Mouse (Mus musculus) lung, postnatal 0 days (tissue): ENCODE measurements at regions not wholly inside any gene's neighbourhood (a gene's known extent, or its start where the extent isn't known, plus 50 kb on each side); places are given as distances from the start of the nearest gene placed in this dataset.
A peak's percentile ranks its signal among the peaks of the same experiment; 100 is the strongest.

ENCODE experiments used
- ATAC-seq: fragments of 200-750 bp; cut with Nextera tagmentation; 2 replicates; pipeline ENCODE4 v1.8.0; 2017; ENCODE audit warnings: moderate library complexity
- DNase-seq: peaks from one replicate; pipeline ENCODE4 v3.0.0-alpha.2; 2016; ENCODE audit warnings: low spot score
- H3K27ac ChIP-seq: fragments of 300-500 bp; sonication (generic); 2 replicates; pipeline ENCODE4 v1.5.1; 2014; ENCODE audit warnings: antibody characterized with exemption, mild to moderate bottlenecking, low read length, mixed read lengths
- H3K27me3 ChIP-seq: fragments of 300-500 bp; sonication (generic); replicated peaks from 2 replicates; pipeline ENCODE4 v1.6.1; 2014; ENCODE audit warnings: low read length, mixed read lengths; ENCODE audit not compliant: insufficient read depth
- H3K36me3 ChIP-seq: fragments of 300-500 bp; sonication (generic); 2 replicates; pipeline ENCODE4 v1.6.1; 2014; ENCODE audit warnings: low read length, mixed read lengths; ENCODE audit not compliant: insufficient read depth
- H3K4me1 ChIP-seq: fragments of 300-500 bp; sonication (generic); 2 replicates; pipeline ENCODE4 v1.6.1; 2014; ENCODE audit warnings: antibody characterized with exemption, low read depth, low read length, mixed read lengths; ENCODE audit not compliant: insufficient read depth
- H3K4me2 ChIP-seq: fragments of 300-500 bp; sonication (generic); replicated peaks from 2 replicates; pipeline ENCODE4 v1.6.1; 2014; ENCODE audit warnings: low read depth, mild to moderate bottlenecking, low read length, moderate library complexity, mixed read lengths
- H3K4me3 ChIP-seq: fragments of 300-500 bp; sonication (generic); 2 replicates; pipeline ENCODE4 v1.5.1; 2014; ENCODE audit warnings: low read depth, low read length
- H3K9ac ChIP-seq: fragments of 300-500 bp; sonication (generic); replicated peaks from 2 replicates; pipeline ENCODE4 v1.6.1; 2014; ENCODE audit warnings: low read depth, mild to moderate bottlenecking
- H3K9me3 ChIP-seq: fragments of 300-500 bp; sonication (generic); 2 replicates; pipeline ENCODE4 v1.6.1; 2016; ENCODE audit warnings: low read length, mixed read lengths
- CTCF ChIP-seq: IDR thresholded peaks from 2 replicates; pipeline ENCODE4 v1.5.1; 2016; ENCODE audit warnings: antibody characterized with exemption, mild to moderate bottlenecking
- EP300 ChIP-seq: IDR thresholded peaks from 2 replicates; pipeline ENCODE4 v1.6.1; 2016; ENCODE audit warnings: antibody characterized with exemption, mild to moderate bottlenecking, control low read depth
- WGBS: fragments of 180-500 bp; shearing (Covaris S2); extraction: QIAGEN DNeasy Blood & Tissue Kit; methylation state at CpG from one replicate; pipeline ENCODE4 v1.1.7; 2014; 5-methylcytosine and 5-hydroxymethylcytosine counted together

GRCm38 (mm10) chr3:66479266-66479665 is 182.6 kb upstream of the Veph1 start:
- H3K9me3 ChIP-seq: no peaks in the 10 kb centered on the region
- H3K4me1 ChIP-seq: peaks cover 6% of the 10 kb centered on the region; the same call in 1 of the 2 replicates
- no peak overlapping the region for H3K27ac ChIP-seq
- DNase-seq (no peak), ATAC-seq (no peak)
- no peak overlapping the region for H3K4me3 ChIP-seq
- no peak overlapping the region for H3K9ac ChIP-seq
- no peaks in the 10 kb centered on the region for H3K36me3 ChIP-seq
- no peak for TF ChIP-seq EP300
- no peak for TF ChIP-seq CTCF
- H3K27me3 ChIP-seq: no peaks in the 10 kb centered on the region
- H3K4me2 ChIP-seq: no peak overlapping the region
- WGBS: 48% methylated on average over 4 of the region's 4 CpGs

- DNase-seq: no peak
- WGBS: 79% methylated on average over 5 of the region's 5 CpGs
- Histone ChIP-seq H3K27me3 (no peaks in the 10 kb centered on the region), H3K27ac (no peak overlapping the region), H3K4me2 (no peak overlapping the region), H3K9me3 (no peaks in the 10 kb centered on the region), H3K9ac (no peak overlapping the region), H3K36me3 (no peaks in the 10 kb centered on the region), H3K4me3 (no peak overlapping the region), H3K4me1 (no peaks in the 10 kb centered on the region)
- TF ChIP-seq EP300 (no peak), CTCF (no peak)
- ATAC-seq: no peak
These were observed 169.7 kb upstream of the Veph1 start for GRCm38 (mm10) chr3:66466321-66466720.

- Histone ChIP-seq H3K9ac (no peak overlapping the region), H3K9me3 (no peaks in the 10 kb centered on the region), H3K36me3 (no peaks in the 10 kb centered on the region), H3K4me1 (no peaks in the 10 kb centered on the region), H3K4me2 (no peak overlapping the region), H3K4me3 (no peak overlapping the region), H3K27ac (no peak overlapping the region), H3K27me3 (no peaks in the 10 kb centered on the region)
- TF ChIP-seq EP300: no peak
- TF ChIP-seq CTCF: no peak
- DNase-seq (no peak), ATAC-seq (no peak)
- 55% methylated on average over 1 of the region's 1 CpGs for WGBS
These were observed 168.7 kb upstream of the Veph1 start for GRCm38 (mm10) chr3:66465371-66465770.

GRCm38 (mm10) chr3:66462341-66462740 is 165.7 kb upstream of the Veph1 start:
- TF ChIP-seq EP300: no peak
- Histone ChIP-seq H3K4me1 (no peaks in the 10 kb centered on the region), H3K4me3 (no peak overlapping the region), H3K9me3 (no peaks in the 10 kb centered on the region), H3K27ac (no peak overlapping the region), H3K36me3 (no peaks in the 10 kb centered on the region), H3K27me3 (no peaks in the 10 kb centered on the region), H3K4me2 (no peak overlapping the region), H3K9ac (no peak overlapping the region)
- no peak for DNase-seq
- no peak for ATAC-seq
- 68% methylated on average over 1 of the region's 1 CpGs for WGBS

- peak; percentile 63 for DNase-seq
- Histone ChIP-seq H3K4me1 (no peaks in the 10 kb centered on the region), H3K27ac (no peak overlapping the region), H3K9me3 (no peaks in the 10 kb centered on the region), H3K9ac (no peak overlapping the region), H3K4me3 (no peak overlapping the region), H3K36me3 (no peaks in the 10 kb centered on the region), H3K4me2 (no peak overlapping the region), H3K27me3 (no peaks in the 10 kb centered on the region)
- TF ChIP-seq CTCF: no peak
- TF ChIP-seq EP300: no peak
- 72% methylated on average over 10 of the region's 10 CpGs for WGBS
- ATAC-seq: peak; percentile 78
These were observed 149.9 kb upstream of the Veph1 start for GRCm38 (mm10) chr3:66446274-66447159.

- TF ChIP-seq CTCF: no peak
- no peak for TF ChIP-seq EP300
- Histone ChIP-seq H3K27me3 (no peaks in the 10 kb centered on the region), H3K9ac (no peak overlapping the region), H3K4me3 (no peak overlapping the region), H3K4me1 (no peaks in the 10 kb centered on the region), H3K4me2 (no peak overlapping the region), H3K9me3 (no peaks in the 10 kb centered on the region), H3K36me3 (no peaks in the 10 kb centered on the region), H3K27ac (no peak overlapping the region)
- DNase-seq: no peak
- ATAC-seq: no peak
These were observed 136.6 kb upstream of the Veph1 start for GRCm38 (mm10) chr3:66433216-66433615.
